Mouse (Mus musculus): ENCODE data around the gene Kcnk18. TPM values are rescaled to one million over a fixed set of nuclear protein-coding genes. Genes with fewer than 3 reads are reported as not detected.

The Kcnk18 gene
- polyA plus RNA-seq, 1 experiment from 2014 or later: not detected

- ATAC-seq (ENCODE audit: low FRiP score): no peak
- Histone ChIP-seq H3K9me3 (no peaks in the 10 kb centered on the region), H3K4me2 (no peak overlapping the region), H3K27me3 (peaks cover 95% of the 10 kb centered on the region), H3K4me1 (replicated peaks) (peaks cover 6% of the 10 kb centered on the region; the same call in 1 of the 2 replicates), H3K4me3 (no peak overlapping the region), H3K36me3 (no peaks in the 10 kb centered on the region), H3K9ac (no peak overlapping the region), H3K27ac (no peak overlapping the region)
- under 1% methylated on average over 10 of the region's 10 CpGs for WGBS
Measured at GRCm38 (mm10) chr19:59193456-59193855, 25.6 kb upstream of the Kcnk18 start.

GRCm38 (mm10) chr19:59193986-59194820 is 24.8 kb upstream of the Kcnk18 start:
- peaks cover 6% of the 10 kb centered on the region; the same call in 1 of the 2 replicates for H3K4me1 ChIP-seq (replicated peaks)
- no peak overlapping the region for H3K4me3 ChIP-seq
- H3K27ac ChIP-seq: no peak overlapping the region
- H3K27me3 ChIP-seq: peaks cover 94% of the 10 kb centered on the region
- H3K36me3 ChIP-seq: no peaks in the 10 kb centered on the region
- H3K9ac ChIP-seq: no peak overlapping the region
- H3K4me2 ChIP-seq: peak overlapping the region; percentile 21; the same call in 1 of the 2 replicates
- ATAC-seq (ENCODE audit: low FRiP score): no peak
- WGBS: under 1% methylated on average over 50 of the region's 50 CpGs
- no peaks in the 10 kb centered on the region for H3K9me3 ChIP-seq

GRCm38 (mm10) chr19:59195181-59195770 is 23.7 kb upstream of the Kcnk18 start:
- H3K27ac ChIP-seq: no peak overlapping the region
- peaks cover 91% of the 10 kb centered on the region for H3K27me3 ChIP-seq
- peaks cover 6% of the 10 kb centered on the region; the same call in 1 of the 2 replicates for H3K4me1 ChIP-seq (replicated peaks)
- no peak overlapping the region for H3K9ac ChIP-seq
- no peaks in the 10 kb centered on the region for H3K36me3 ChIP-seq
- H3K9me3 ChIP-seq: no peaks in the 10 kb centered on the region
- no peak overlapping the region for H3K4me2 ChIP-seq
- H3K4me3 ChIP-seq: no peak overlapping the region
- ATAC-seq (ENCODE audit: low FRiP score): no peak
- WGBS: 8% methylated on average over 9 of the region's 9 CpGs

GRCm38 (mm10) chr19:59196111-59196666 is 22.8 kb upstream of the Kcnk18 start:
- Histone ChIP-seq H3K27ac (no peak overlapping the region), H3K9me3 (no peaks in the 10 kb centered on the region), H3K4me1 (replicated peaks) (peaks cover 6% of the 10 kb centered on the region; the same call in 1 of the 2 replicates), H3K36me3 (no peaks in the 10 kb centered on the region), H3K4me2 (no peak overlapping the region), H3K27me3 (peaks cover 81% of the 10 kb centered on the region), H3K9ac (no peak overlapping the region), H3K4me3 (no peak overlapping the region)
- ATAC-seq (ENCODE audit: low FRiP score): 0 out of 2 replicates have a peak, but pooled peaks have one; percentile 49
- 2% methylated on average over 15 of the region's 15 CpGs for WGBS

- Histone ChIP-seq H3K4me3 (no peak overlapping the region), H3K36me3 (no peaks in the 10 kb centered on the region), H3K4me1 (replicated peaks) (peaks cover 6% of the 10 kb centered on the region; the same call in 1 of the 2 replicates), H3K9ac (no peak overlapping the region), H3K27me3 (peaks cover 62% of the 10 kb centered on the region), H3K27ac (no peak overlapping the region), H3K4me2 (no peak overlapping the region), H3K9me3 (no peaks in the 10 kb centered on the region)
- ATAC-seq (ENCODE audit: low FRiP score): no peak
- WGBS: 44% methylated on average over 7 of the region's 7 CpGs
Measured at GRCm38 (mm10) chr19:59198161-59198560, 20.9 kb upstream of the Kcnk18 start.

- Histone ChIP-seq H3K9ac (no peak overlapping the region), H3K4me3 (no peak overlapping the region), H3K36me3 (no peaks in the 10 kb centered on the region), H3K9me3 (no peaks in the 10 kb centered on the region), H3K4me2 (no peak overlapping the region), H3K27me3 (peaks cover 38% of the 10 kb centered on the region), H3K4me1 (replicated peaks) (no peaks in the 10 kb centered on the region), H3K27ac (no peak overlapping the region)
- no peak for ATAC-seq (ENCODE audit: low FRiP score)
- WGBS: 27% methylated on average over 5 of the region's 5 CpGs
Measured at GRCm38 (mm10) chr19:59208475-59208874, 10.5 kb upstream of the Kcnk18 start.

GRCm38 (mm10) chr19:59208986-59209385 is 10.0 kb upstream of the Kcnk18 start:
- H3K4me3 ChIP-seq: no peak overlapping the region
- H3K9me3 ChIP-seq: no peaks in the 10 kb centered on the region
- H3K27me3 ChIP-seq: peaks cover 41% of the 10 kb centered on the region
- no peak for ATAC-seq (ENCODE audit: low FRiP score)
- no peak overlapping the region for H3K4me2 ChIP-seq
- WGBS: 68% methylated on average over 2 of the region's 2 CpGs
- no peaks in the 10 kb centered on the region for H3K36me3 ChIP-seq
- H3K27ac ChIP-seq: no peak overlapping the region
- H3K9ac ChIP-seq: no peak overlapping the region
- H3K4me1 ChIP-seq (replicated peaks): no peaks in the 10 kb centered on the region

GRCm38 (mm10) chr19:59216891-59217290 is 2.1 kb upstream of the Kcnk18 start:
- Histone ChIP-seq H3K9ac (no peak overlapping the region), H3K4me3 (no peak overlapping the region), H3K4me1 (replicated peaks) (no peaks in the 10 kb centered on the region), H3K36me3 (no peaks in the 10 kb centered on the region), H3K9me3 (no peaks in the 10 kb centered on the region), H3K27me3 (peaks cover 64% of the 10 kb centered on the region), H3K27ac (no peak overlapping the region), H3K4me2 (no peak overlapping the region)
- ATAC-seq (ENCODE audit: low FRiP score): no peak
- WGBS: 65% methylated on average over 3 of the region's 3 CpGs

GRCm38 (mm10) chr19:59221131-59221530 is 2.1 kb downstream of the Kcnk18 start:
- Histone ChIP-seq H3K27ac (no peak overlapping the region), H3K36me3 (no peaks in the 10 kb centered on the region), H3K9ac (no peak overlapping the region), H3K27me3 (peaks cover 42% of the 10 kb centered on the region), H3K9me3 (no peaks in the 10 kb centered on the region), H3K4me3 (no peak overlapping the region), H3K4me2 (no peak overlapping the region), H3K4me1 (replicated peaks) (no peaks in the 10 kb centered on the region)
- 66% methylated on average over 3 of the region's 3 CpGs for WGBS
- ATAC-seq (ENCODE audit: low FRiP score): no peak

GRCm38 (mm10) chr19:59228376-59228775 is 9.4 kb downstream of the Kcnk18 start:
- no peak overlapping the region for H3K9ac ChIP-seq
- no peaks in the 10 kb centered on the region for H3K9me3 ChIP-seq
- H3K4me1 ChIP-seq (replicated peaks): no peaks in the 10 kb centered on the region
- 74% methylated on average over 3 of the region's 3 CpGs for WGBS
- H3K4me3 ChIP-seq: no peak overlapping the region
- H3K36me3 ChIP-seq: no peaks in the 10 kb centered on the region
- H3K27me3 ChIP-seq: 0 out of 2 replicates have a peak, but pooled peaks cover 4% of the 10 kb centered on the region
- H3K4me2 ChIP-seq: no peak overlapping the region
- ATAC-seq (ENCODE audit: low FRiP score): no peak
- no peak overlapping the region for H3K27ac ChIP-seq

GRCm38 (mm10) chr19:59232786-59233185 is 13.8 kb downstream of the Kcnk18 start:
- Histone ChIP-seq H3K36me3 (no peaks in the 10 kb centered on the region), H3K4me3 (no peak overlapping the region), H3K9ac (no peak overlapping the region), H3K27ac (no peak overlapping the region), H3K27me3 (0 out of 2 replicates have a peak, but pooled peaks cover 4% of the 10 kb centered on the region), H3K9me3 (no peaks in the 10 kb centered on the region), H3K4me1 (replicated peaks) (no peaks in the 10 kb centered on the region), H3K4me2 (no peak overlapping the region)
- WGBS: 71% methylated on average over 5 of the region's 5 CpGs
- no peak for ATAC-seq (ENCODE audit: low FRiP score)

- H3K9me3 ChIP-seq: no peaks in the 10 kb centered on the region
- H3K27ac ChIP-seq: no peak overlapping the region
- no peaks in the 10 kb centered on the region for H3K36me3 ChIP-seq
- ATAC-seq (ENCODE audit: low FRiP score): no peak
- peaks cover 8% of the 10 kb centered on the region; the same call in 1 of the 2 replicates for H3K27me3 ChIP-seq
- WGBS: 89% methylated on average over 18 of the region's 18 CpGs
- H3K9ac ChIP-seq: no peak overlapping the region
- no peaks in the 10 kb centered on the region for H3K4me1 ChIP-seq (replicated peaks)
- H3K4me3 ChIP-seq: no peak overlapping the region
- H3K4me2 ChIP-seq: no peak overlapping the region
Measured at GRCm38 (mm10) chr19:59235001-59235400, 16.0 kb downstream of the Kcnk18 start.

All from hindbrain, embryonic 13.5 days (tissue).